Mouse (Mus musculus) forebrain, embryonic 11.5 days (tissue): ENCODE data around the gene Nktr. TPM values are rescaled to one million over a fixed set of nuclear protein-coding genes. Genes with fewer than 3 reads are reported as not detected.

Experiments
- ATAC-seq: fragments of 200-750 bp; cut with Nextera tagmentation; replicated peaks from 2 replicates; pipeline ENCODE4 v1.8.0; 2017; ENCODE audit warnings: moderate TSS enrichment; ENCODE audit not compliant: low FRiP score
- DNase-seq: peaks from one replicate; pipeline ENCODE4 v3.0.0-alpha.2; 2017; ENCODE audit warnings: low spot score
- H3K27ac ChIP-seq: fragments of 300-500 bp; sonication (generic); 2 replicates; pipeline ENCODE4 v1.5.1; 2014; ENCODE audit warnings: low read depth, low read length
- H3K27me3 ChIP-seq: fragments of 300-500 bp; sonication (generic); 2 replicates; pipeline ENCODE4 v1.6.1; 2014; ENCODE audit warnings: mild to moderate bottlenecking, low read length, mixed read lengths; ENCODE audit not compliant: control insufficient read depth, insufficient read depth
- H3K36me3 ChIP-seq: fragments of 300-500 bp; sonication (generic); 2 replicates; pipeline ENCODE4 v1.6.1; 2014; ENCODE audit warnings: mild to moderate bottlenecking, low read length, moderate library complexity, mixed read lengths; ENCODE audit not compliant: control insufficient read depth, insufficient read depth
- H3K4me1 ChIP-seq: fragments of 300-500 bp; sonication (generic); replicated peaks from 2 replicates; pipeline ENCODE4 v1.6.1; 2014; ENCODE audit warnings: low read length, mixed read lengths; ENCODE audit not compliant: control insufficient read depth, insufficient read depth
- H3K4me2 ChIP-seq: fragments of 300-500 bp; sonication (generic); 2 replicates; pipeline ENCODE4 v1.6.1; 2014; ENCODE audit warnings: low read depth, mild to moderate bottlenecking, low read length, moderate library complexity, mixed read lengths; ENCODE audit not compliant: severe bottlenecking
- H3K4me3 ChIP-seq: fragments of 300-500 bp; sonication (generic); 2 replicates; pipeline ENCODE4 v1.5.1; 2014; ENCODE audit warnings: low read depth, low read length
- H3K9ac ChIP-seq: fragments of 300-500 bp; sonication (generic); 2 replicates; pipeline ENCODE4 v1.6.1; 2014; ENCODE audit warnings: low read length
- H3K9me3 ChIP-seq: fragments of 300-500 bp; sonication (generic); 2 replicates; pipeline ENCODE4 v1.6.1; 2016; ENCODE audit warnings: low read length, mixed read lengths; ENCODE audit not compliant: control insufficient read depth
- WGBS: fragments of 180-500 bp; shearing (Covaris S2); extraction: QIAGEN DNeasy Blood & Tissue Kit; methylation state at CpG from one replicate; pipeline ENCODE4 v1.1.7; 2014; 5-methylcytosine and 5-hydroxymethylcytosine counted together
- polyA plus RNA-seq: library from polyadenylated mRNA; unstranded; fragments of >200 nt; fragmentation: Nextera tagmentation; extraction: Ambion mirVana; gene quantifications from 2 replicates; pipeline ENCODE4 v1.2.1, GENCODE M21; 2014

The Nktr gene
- polyA plus RNA-seq, 1 experiment from 2014 or later = 67.5 TPM

DNA sequence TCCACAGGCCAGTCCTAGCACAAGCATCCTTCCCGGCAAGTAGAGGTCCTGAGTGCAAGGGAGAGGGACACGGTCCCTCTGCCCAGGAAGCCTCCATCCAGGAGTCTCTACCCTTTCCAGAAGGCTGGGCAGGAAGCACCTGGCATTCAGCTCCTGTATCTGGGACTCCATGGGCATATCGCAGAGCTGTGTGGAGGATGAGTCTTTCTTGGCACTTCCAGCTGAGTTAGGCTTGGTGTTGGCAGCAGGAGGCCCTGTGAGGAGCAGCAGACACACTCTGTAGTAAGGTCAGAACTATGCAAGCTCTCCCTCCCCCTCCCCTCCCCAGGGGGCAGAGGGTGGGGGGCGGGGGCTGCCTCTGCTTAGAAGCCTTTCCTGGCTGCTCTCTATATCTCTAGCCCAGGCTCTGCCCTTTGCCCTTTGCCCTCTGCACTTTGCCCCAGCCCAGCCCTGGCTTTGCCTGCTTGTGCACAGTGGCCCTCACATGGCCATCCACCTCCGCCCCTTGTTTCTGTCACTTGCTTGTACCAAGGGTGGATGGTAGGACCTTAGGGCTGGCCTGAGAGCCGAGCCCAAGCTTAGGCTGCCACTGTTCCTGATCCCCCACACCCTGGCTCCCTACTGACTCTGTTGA, 80.0 kb downstream of the Nktr start:
- Histone ChIP-seq H3K9me3 (no peaks in the 10 kb centered on the region), H3K4me1 (0 out of 2 replicates have a peak, but pooled peaks cover 5% of the 10 kb centered on the region), H3K27ac (no peak overlapping the region), H3K27me3 (no peaks in the 10 kb centered on the region), H3K4me3 (no peak overlapping the region), H3K36me3 (no peaks in the 10 kb centered on the region), H3K9ac (no peak overlapping the region), H3K4me2 (no peak overlapping the region)
- DNase-seq (no peak), ATAC-seq (no peak)
- 42% methylated on average over 6 of the region's 6 CpGs for WGBS

DNA sequence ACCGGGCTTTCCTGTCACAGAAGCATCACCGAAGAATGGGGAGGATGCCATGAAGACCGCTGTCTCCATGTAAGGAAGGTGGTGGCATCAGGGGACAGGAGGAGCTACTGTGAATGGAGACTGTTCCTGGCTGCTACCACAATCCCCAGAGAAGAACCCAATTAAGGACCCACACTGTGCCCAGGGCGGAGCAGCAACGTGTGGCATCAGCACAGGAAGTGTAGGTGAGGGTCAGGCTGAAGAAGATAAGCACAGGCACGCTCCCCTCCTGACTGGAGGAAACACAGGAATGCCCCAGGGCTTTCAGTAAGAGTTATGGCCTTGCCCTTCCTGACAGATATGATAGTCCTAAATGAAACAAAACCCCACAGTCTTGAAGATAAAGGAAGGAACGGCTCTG, 83.8 kb downstream of the Nktr start:
- ATAC-seq (no peak), DNase-seq (no peak)
- Histone ChIP-seq H3K4me1 (0 out of 2 replicates have a peak, but pooled peaks cover 4% of the 10 kb centered on the region), H3K27ac (no peak overlapping the region), H3K36me3 (no peaks in the 10 kb centered on the region), H3K27me3 (no peaks in the 10 kb centered on the region), H3K9me3 (no peaks in the 10 kb centered on the region), H3K9ac (no peak overlapping the region), H3K4me3 (no peak overlapping the region), H3K4me2 (no peak overlapping the region)
- 80% methylated on average over 7 of the region's 7 CpGs for WGBS

Other genes with a start within 250 kb of the Nktr start
- 2.5 and 4.4 TPM in 2 replicates for gene Cck, start 223.5 kb upstream of the Nktr start, polyA plus RNA-seq
- not detected in 2 replicates for gene Lyzl4, start 77.1 kb upstream of the Nktr start, polyA plus RNA-seq
- gene Vipr1, start 76.5 kb upstream of the Nktr start, polyA plus RNA-seq = 0.59 and 0.76 TPM in 2 replicates
- gene Sec22c, start 13.7 kb upstream of the Nktr start, polyA plus RNA-seq = 17.5 and 19.6 TPM in 2 replicates
- 90.3 and 94.3 TPM in 2 replicates for gene Ss18l2, start 8.8 kb upstream of the Nktr start, polyA plus RNA-seq
- gene Zfp651, start 40.2 kb downstream of the Nktr start, polyA plus RNA-seq = 9.4 and 12.0 TPM in 2 replicates
- gene Klhl40, start 58.4 kb downstream of the Nktr start, polyA plus RNA-seq = 0.08 and 0.11 TPM in 2 replicates
- 0.11 TPM in 1 of 2 replicates, not detected in the other for gene Hhatl, start 73.3 kb downstream of the Nktr start, polyA plus RNA-seq
- gene Ccdc13, start 120.3 kb downstream of the Nktr start, polyA plus RNA-seq = 2.6 and 2.7 TPM in 2 replicates
- 170 and 184 TPM in 2 replicates for gene Higd1a, start 139.2 kb downstream of the Nktr start, polyA plus RNA-seq
- gene Ackr2, start 179.2 kb downstream of the Nktr start, polyA plus RNA-seq = 0.97 and 1.4 TPM in 2 replicates
- not detected in 2 replicates for gene Cyp8b1, start 197.1 kb downstream of the Nktr start, polyA plus RNA-seq
- 0.31 and 0.40 TPM in 2 replicates for gene Fam198a, start 231.8 kb downstream of the Nktr start, polyA plus RNA-seq